Mouse (Mus musculus): ENCODE results near the gene Bmp5.

GRCm38 (mm10) chr9:75776153-75776552 lies 989 bp downstream of the Bmp5 start:
- TF ChIP-seq CTCF (IDR thresholded peaks at IDR 0.05; ENCODE audit: low read depth): no peak
- TF ChIP-seq EP300 (IDR thresholded peaks at IDR 0.05; ENCODE audit: low read depth): no peak

Measured in heart, postnatal 0 days (tissue).